Mouse (Mus musculus): Measurements from ENCODE around the gene Dync1h1. TPM values are rescaled to one million over a fixed set of nuclear protein-coding genes. Genes with fewer than 3 reads are reported as not detected.
A peak's percentile ranks its signal among the peaks of the same experiment; 100 is the strongest.
"Not testable (repeated sequence)": the region's sequence is repeated elsewhere in the genome, so short reads cannot be mapped to it uniquely, and the experiment has no call there.

The Dync1h1 gene
- total RNA-seq, 2 experiments from 2014 or later: 60.4 to 63.9 TPM

DNA sequence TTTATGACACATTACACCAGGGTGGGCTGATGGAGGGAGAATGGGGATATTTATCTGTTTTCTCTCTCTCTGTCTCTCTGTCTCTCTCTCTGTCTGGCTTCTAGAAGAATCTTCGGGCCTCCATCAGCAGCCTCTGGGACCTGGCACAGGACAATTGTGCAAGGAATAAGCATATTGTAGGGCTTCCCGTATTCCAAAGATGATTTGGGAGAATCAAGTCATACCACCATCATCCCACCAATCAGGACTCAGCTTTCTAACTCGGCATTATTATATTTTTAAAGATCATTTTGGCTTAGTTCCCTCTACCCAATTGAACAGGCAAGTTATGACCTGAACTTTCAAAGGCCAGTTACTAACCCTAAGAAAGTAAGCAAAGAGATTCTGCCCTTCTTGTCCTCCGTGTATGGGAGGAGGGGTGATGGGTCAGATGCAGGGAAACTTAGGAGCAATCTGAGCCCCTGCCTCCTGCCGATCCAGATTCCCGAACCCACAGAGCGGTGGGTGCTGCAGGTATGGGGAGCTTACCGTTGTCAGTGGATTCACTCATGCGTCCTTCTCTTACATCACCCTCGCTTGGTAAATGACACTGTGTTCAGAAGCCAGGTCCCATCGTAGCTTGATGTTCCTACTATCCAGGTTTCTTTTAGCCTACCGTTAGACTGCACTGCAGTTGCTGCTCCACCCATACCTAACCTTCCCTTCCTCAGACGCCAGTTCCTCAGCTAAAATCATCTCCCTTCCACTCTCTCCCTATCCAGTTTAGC lies 844 bp upstream of the Dync1h1 start:
- intact Hi-C loops (cut with DNase I): no loop called here

DNA sequence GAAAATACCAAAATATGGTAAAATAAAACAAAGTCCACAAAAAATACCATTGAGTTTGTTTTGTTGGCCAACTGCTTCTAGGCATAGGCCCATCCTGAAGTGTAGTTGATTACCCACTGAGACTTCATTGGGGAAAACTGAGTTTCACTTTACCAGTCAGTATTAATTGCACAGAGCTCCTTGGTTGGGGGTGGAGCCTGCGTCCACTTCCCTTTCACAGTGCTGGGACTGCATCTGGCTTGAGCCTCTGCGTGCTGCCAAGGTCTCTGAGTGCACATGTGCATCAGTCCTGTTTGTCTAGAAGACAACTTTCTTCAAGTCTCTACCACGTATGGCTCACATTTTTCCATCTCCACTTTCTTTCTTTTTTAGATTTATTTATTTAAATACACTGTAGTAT lies 4.9 kb downstream of the Dync1h1 start:
- intact Hi-C loops (cut with DNase I): no loop called here
- DNase-seq: no peak

More for the DNA sequence above, 844 bp upstream of the Dync1h1 start:
- no peak for DNase-seq

DNA sequence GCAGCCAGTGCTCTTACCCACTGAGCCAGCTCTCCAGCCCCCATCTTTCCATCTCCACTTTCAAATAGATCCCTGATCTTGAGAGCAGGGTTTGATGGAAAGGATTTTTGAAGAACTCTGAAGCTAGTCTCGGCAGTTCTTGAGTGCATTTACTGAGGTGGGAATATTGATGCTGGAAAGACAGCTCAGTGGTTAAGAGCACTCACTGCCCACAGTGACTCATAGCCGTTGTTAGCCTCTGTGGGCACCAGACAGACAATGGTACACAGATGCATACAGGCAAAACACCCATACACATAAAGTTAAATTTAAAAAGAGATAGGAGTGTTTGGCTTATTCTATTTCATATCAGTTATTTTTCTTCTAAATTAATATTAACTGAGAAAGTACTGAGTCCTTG lies 5.4 kb downstream of the Dync1h1 start:
- DNase-seq: no peak
- intact Hi-C loops (cut with DNase I): no loop called here

DNA sequence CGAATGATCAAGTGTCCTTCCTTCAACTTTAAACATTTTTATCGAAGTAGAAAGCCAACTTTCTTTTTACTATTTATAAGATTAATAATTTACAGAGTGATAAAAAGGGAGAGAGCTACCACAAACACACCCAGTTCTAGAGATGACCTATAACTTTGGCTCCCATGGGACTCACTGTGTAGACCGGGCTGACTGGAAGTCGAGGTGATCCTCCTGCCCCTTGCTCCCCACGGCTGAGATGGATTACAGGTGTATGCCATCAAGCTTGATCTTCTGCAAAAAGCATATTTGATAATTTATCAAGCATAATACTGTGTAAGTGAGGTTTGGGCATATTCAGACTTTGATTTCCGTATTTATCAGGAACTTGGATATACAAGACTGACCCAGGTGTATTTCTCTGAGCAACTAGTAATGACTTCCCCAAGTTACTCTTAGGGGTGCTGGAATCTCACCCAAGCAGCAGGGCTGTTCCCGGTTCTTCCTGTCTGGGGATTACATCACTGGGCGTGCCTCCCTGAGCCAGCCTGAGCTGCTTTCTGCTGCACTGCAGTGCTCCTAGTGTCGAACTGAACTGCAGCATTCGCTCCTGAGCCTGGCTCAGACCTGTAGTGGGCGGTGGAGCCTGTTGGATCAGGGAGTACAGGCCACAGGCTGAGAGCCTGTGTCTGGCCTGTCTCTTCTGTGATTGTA lies 7.4 kb downstream of the Dync1h1 start:
- intact Hi-C loops (cut with DNase I): no loop called here
- DNase-seq: peak; percentile 46 to 66

DNA sequence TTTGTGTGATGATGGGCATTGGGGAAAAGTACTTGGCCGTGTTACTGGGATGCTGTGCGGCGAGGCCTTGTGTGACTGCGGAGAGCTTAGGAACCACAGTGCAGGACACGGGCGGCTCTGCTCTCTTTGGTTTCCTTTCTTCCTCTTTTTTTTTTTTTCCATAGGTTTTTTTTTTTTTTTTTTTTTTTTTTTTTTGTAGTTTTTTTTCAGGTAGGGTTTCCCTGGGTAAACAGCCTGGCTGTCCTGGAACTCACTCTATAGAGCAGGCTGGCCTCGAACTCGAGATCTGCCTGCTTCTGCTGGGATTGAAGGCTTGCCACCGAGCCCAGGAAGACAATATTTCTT lies 7.9 kb downstream of the Dync1h1 start:
- DNase-seq: no peak
- intact Hi-C loops (cut with DNase I): no loop called here

DNA sequence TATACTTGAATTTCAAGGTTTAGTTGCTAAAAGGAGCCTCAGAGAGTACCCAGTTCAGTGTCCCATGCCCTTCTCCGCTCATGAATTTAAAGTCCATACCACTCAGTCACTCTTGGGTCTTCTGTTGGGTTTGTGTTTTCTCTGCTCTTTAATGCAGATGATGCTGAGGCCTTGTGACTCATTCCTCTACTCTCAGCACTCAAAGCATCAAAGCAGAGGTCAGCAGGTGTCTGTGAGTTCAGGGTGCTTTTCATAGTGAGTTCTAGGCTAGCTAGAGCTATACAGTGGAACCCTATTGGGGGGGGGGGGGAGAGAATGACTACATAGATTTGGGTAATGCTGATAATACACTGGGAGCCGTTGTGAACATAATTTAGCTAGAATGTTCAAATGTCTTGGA lies 9.5 kb downstream of the Dync1h1 start:
- no peak for DNase-seq
- intact Hi-C loops (cut with DNase I): no loop called here

DNA sequence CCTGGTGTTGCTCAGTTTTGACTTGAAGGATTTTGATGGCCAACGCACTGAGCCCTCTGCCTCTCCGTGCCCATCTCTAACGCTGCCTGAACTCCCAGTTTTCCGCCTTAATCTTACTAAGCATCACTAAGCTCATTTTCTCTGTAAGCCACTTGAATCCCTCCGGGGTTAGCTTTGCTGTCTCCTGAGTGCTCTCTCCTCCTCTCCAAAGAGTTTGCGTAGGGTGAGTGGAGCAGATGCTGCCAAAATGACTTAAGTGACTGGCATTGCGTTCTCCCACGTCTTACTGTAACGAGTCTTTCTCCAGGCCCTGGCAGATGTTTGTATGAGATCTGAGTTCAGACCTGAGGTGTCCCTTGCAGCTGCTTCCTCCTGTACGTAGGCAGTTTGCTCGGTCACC lies 28.8 kb downstream of the Dync1h1 start:
- no peak for DNase-seq
- intact Hi-C loops (cut with DNase I): loop anchor here (5.0 kb wide), 1 partner anchor 37 kb away; no protein-coding TSS in a partner anchor

DNA sequence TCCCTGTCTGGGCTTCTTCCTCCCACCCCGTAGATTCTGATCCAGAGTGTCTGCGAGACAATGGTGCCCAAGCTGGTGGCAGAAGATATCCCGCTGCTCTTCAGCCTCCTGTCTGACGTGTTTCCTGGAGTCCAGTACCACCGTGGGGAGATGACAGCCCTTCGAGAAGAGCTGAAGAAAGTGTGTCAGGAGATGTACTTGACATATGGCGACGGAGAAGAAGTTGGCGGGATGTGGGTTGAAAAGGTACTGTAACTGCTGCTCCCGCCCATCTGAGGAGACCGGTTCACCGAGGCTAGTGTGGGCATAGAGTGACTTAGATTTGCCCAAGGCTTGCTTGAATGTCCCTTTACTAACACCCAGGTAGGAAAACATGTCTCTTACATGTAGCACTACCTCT lies 35.0 kb downstream of the Dync1h1 start:
- intact Hi-C loops (cut with DNase I): no loop called here
- DNase-seq: no peak

DNA sequence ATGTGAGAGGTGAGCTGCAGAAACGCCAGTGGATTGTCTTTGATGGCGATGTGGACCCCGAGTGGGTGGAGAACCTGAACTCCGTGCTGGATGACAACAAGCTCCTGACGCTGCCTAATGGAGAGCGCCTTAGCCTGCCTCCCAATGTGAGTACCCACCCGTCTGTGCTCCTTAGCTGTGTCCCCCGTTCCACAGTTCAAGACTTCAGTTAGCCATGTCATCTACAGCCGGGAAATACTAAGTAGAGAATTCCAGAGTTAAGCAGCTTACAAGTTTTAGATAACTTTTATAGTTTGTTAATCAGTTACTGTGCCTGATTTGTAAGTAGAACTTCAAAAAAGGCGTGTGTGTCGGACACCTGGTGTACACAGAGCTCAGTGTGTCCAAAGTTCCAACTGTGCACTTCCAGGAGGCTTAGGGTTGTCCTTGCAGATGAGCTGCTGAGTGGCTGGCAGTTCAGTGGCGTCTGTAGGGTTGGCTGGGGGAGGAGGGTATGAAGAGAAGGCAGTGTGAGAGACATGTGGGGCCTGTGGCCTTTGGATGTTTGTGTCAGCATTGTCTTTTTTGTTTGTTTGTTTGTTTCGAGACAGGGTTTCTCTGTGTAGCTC lies 36.4 kb downstream of the Dync1h1 start:
- DNase-seq: no peak
- intact Hi-C loops (cut with DNase I): no loop called here

DNA sequence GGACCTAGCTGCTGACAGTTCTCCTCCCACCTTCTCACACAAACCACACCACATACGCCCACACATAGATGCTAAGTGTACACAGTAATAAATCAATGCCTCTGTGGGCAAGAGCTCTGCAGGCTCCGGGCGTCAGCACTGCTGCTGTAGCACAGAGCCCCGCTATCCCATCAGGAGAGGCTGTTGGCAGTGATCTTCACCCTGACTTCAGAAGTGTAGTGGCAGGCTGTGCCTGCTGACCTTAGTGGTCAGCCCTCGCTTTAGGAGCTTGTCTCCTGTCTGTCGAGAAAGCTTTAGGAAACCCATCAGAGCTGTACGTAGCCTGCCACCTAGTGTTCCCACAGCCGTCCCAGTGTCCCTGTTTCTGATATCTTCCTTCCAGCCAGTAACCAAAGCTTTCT lies 49.0 kb downstream of the Dync1h1 start:
- intact Hi-C loops (cut with DNase I): no loop called here
- no peak for DNase-seq

DNA sequence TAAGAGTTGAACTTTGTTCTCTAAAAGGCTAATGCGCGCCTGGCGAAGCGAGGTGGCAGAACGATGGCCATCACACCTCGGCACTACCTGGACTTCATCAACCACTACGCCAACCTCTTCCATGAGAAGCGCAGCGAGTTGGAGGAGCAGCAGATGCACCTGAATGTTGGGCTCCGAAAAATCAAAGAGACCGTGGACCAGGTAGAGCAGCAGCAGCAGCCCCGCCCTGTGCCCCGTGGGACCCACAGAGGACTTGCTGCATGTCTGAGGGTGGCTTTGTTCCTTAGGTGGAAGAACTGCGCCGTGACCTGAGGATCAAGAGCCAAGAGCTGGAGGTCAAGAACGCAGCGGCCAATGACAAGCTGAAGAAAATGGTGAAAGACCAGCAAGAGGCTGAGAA lies 50.2 kb downstream of the Dync1h1 start:
- DNase-seq: no peak
- intact Hi-C loops (cut with DNase I): no loop called here

DNA sequence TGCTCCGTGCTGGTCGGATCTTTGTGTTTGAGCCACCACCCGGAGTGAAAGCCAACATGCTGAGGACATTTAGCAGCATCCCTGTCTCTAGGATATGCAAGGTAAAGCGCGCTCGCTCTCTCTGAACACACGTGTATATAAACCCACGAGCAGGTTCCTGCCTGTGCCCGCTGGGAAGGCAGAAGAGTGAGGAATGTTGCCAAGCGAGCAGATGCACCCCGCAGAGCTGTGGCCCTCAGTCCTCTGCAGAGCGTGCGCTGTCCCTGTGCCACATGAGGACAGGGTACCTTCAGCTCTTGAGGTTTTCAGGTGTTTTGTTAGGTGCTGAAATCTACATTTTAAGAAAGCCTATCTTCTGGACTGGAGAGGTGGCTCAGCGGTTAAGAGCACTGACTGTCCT lies 60.5 kb downstream of the Dync1h1 start:
- intact Hi-C loops (cut with DNase I): no loop called here
- DNase-seq: no peak

DNA sequence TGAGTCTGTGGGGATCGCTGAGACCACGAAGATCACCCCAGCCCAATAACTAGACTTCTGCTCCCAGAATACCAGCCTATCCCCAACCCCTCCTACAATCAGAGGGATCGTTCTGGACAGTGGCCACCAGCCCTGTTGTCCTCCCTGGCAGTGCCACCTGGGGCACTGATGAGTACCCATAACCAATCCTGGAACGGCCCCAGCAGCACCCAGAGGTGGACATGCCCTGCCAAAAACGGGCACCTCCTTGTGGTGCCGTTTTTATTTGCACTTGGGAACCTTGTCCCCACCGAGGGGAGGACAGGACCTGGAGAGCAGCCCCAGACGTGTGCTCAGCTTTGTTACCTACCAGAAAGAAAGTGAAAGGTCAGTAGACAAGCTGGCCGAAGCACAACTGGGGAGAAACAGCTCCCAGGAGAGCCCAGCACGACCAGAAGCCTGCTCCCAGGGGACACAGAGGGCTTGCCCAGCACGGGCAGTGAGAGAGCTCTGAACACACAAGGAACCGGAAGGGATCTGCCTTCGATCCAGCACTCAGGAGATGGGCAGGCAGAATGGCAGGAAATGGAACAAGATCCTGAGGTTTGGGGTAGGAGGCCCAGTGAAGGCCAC lies 66.3 kb downstream of the Dync1h1 start:
- intact Hi-C loops (cut with DNase I): loop anchor here (5.0 kb wide), 1 partner anchor 35 kb away; no protein-coding TSS in a partner anchor

DNA sequence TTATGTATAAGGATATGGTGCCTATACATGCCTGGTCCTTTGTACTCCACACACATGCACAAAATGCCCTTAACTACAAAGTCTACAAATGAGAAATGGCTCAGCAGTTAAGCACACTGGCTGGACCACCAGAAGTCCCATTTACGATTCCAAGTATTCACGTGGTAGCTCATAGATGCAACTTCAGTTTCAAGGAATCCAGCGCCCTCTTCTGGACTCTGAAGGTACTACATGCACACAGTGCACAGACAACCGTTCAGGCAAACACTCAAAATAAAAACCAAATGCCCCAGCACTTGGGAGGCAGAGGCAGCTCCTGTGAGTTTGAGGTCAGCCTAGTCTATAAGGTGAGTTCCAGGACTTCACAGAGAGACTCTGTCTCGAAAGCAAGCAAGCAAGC lies 73.0 kb downstream of the Dync1h1 start:
- no peak for DNase-seq
- intact Hi-C loops (cut with DNase I): no loop called here

More for the DNA sequence above, 66.3 kb downstream of the Dync1h1 start:
- DNase-seq: no peak

DNA sequence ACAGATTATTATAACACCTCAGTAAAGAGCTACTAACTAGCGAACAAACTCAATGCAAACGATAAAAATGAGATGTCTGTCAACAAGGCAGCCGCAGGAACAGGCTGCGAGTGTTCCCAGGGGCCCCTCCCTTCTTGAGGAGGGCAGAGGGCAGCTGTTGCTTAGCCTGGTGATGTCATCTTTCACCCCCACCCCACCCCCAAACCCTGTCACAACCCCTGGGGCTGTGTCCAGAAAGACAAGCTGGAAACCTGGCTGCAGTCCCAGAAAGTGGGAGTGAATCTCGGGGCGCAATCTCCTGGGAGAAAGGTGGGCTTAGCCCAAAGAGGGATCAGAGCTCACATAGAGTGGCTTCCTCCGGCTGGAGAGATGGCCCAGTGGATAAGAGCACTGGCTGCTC lies 79.9 kb downstream of the Dync1h1 start:
- no peak for DNase-seq
- intact Hi-C loops (cut with DNase I): no loop called here

DNA sequence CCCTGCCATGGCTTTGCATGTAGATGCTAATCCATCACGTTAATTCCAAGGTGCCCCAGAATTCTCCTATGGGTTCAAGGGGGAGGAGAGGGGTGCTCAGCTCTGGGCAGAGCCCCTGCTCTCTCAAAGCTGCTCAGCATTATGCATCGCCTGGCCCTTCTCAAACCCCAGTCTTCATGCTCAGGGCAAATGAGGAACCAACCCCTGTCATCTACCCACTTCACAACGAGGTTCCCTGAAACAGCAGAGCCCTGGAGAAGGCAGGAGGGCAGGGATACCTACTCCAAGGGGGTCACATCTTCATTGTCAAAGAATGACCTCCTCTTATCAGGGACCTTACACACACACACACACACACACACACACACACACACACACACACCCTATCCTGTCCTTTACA lies 80.6 kb downstream of the Dync1h1 start:
- intact Hi-C loops (cut with DNase I): no loop called here
- no peak for DNase-seq

DNA sequence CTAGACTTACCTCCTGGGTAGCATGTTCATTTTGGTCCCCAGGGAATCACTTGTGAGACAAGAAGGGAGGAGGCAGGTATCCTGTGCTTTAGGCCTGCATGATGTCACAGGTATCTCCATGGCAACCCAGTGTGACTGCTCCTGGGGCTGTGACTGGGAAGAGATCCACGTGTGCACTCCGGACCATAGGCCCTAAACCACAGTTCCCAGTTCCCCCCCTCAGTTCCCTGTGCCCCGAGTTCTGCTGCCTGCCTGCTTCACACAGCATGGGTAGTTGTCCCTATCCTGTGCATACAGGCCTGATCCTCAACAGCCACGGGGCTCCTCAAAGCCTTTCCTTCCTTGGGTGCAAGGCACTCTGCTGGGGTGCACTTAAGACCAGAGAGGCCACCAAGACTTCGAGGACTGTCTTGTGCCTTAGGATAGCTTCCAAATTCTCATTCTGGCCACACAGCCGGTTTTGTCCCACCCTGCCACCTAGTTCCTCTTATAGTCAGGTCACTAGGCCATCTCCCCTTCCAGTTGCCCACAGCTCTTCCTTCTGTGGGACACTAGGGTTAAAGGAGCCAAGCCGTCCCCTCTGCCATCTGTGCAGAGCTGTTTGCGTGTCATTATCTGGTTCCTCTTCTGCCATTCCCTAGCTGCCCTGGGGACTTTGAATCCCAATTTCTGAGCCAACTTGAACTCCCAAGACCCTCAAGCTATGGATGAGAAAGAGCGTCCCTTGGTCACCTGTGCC lies 81.5 kb downstream of the Dync1h1 start, which contains the start of gene 1700001K19Rik:
TSS of gene 1700001K19Rik (minus strand) at position 59 of the 739 bp plus-strand sequence.
- DNase-seq: no peak
- intact Hi-C loops (cut with DNase I): no loop called here

DNA sequence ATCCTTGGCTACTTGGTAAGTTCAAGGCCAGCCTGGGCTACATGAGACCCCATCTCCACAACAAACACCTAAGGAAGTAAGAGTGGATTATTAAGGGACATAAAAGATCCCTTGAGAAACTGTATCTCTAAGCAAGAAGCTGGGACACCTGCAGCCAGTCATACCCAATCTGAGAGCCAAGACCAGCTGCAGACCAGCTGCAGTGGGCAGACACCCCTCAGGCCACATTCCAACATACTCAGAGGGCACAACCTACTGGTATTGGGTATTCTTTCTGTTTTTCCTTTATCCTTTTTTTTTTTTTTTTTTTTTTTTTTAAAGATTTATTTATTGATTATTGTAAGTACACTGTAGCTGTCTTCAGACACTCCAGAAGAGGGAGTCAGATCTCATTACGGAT lies 82.3 kb downstream of the Dync1h1 start:
- intact Hi-C loops (cut with DNase I): no loop called here

DNA sequence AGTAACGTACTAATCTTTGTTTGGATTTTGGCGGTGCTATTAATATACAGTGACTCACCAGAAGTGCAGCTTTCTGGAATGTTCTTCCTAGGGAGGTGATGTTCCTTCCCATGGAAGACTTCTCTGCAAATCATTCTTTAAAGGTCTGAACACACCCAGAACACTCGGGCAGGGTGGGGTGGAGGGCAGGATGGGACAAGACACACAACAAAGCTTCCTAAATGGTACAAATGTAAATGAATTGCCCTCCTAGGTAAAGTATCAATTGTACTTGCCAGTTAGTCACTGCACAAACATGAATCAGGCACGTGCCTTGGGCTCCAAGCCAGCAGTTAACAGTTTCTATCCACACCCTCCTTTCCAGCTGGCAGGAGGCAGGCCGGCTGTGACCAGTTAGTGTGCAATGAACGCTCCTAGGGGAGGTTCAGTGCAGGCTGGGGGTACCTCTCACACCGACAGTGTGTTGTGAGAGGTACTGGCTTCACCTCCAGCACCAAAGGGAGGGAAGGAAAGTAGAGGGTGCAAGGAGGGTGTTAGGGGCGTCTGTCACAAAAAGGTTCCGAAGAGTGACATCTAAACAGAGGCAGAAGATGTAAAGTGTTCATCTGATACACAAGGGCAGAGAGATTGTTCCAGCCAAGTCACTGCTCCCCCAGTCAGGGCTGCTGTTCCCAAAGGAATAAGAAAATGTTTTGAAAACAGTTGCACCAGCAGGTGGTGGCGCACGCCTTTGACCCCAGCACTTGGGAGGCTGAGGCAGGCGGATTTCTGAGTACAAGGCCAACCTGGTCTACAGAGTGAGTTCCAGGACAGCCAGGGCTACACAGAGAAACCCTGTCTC lies 86.9 kb downstream of the Dync1h1 start:
- intact Hi-C loops (cut with DNase I): no loop called here
- peak in 1 of 2 experiments; percentile 37 for DNase-seq

More for the DNA sequence above, 82.3 kb downstream of the Dync1h1 start:
- no peak for DNase-seq

DNA sequence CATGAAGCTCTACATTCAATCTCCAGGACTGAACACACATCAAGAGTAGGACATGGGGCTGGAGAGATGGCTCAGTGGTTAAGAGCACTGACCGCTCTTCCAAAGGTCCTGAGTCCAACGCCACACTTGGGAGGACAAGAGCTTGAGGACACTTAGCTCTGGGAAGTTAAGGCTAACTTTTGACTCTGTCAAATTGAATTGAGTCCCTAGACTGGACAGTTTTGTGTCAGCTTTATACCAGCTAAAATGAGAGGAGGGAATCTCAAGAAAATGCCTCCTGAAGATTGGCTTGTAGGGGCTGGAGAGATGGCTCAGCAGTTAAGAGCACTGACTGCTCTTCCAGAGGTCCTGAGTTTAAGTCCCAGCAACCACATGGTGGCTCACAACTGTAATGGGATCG lies 87.7 kb downstream of the Dync1h1 start:
- intact Hi-C loops (cut with DNase I); DNase-seq: not testable (repeated sequence)

All from gastrocnemius, postnatal 36 days (tissue).